Mouse (Mus musculus): Measurements from ENCODE around the gene C1galt1. TPM values are rescaled to one million over a fixed set of nuclear protein-coding genes. Genes with fewer than 3 reads are reported as not detected.
A peak's percentile ranks its signal among the peaks of the same experiment; 100 is the strongest.

Gene C1galt1
- total RNA-seq (2014; rRNA removed) (29.8 and 31.7 TPM in 2 replicates), polyA plus RNA-seq (2012; rRNA removed) (4.7 and 5.1 TPM in 2 replicates)

DNA sequence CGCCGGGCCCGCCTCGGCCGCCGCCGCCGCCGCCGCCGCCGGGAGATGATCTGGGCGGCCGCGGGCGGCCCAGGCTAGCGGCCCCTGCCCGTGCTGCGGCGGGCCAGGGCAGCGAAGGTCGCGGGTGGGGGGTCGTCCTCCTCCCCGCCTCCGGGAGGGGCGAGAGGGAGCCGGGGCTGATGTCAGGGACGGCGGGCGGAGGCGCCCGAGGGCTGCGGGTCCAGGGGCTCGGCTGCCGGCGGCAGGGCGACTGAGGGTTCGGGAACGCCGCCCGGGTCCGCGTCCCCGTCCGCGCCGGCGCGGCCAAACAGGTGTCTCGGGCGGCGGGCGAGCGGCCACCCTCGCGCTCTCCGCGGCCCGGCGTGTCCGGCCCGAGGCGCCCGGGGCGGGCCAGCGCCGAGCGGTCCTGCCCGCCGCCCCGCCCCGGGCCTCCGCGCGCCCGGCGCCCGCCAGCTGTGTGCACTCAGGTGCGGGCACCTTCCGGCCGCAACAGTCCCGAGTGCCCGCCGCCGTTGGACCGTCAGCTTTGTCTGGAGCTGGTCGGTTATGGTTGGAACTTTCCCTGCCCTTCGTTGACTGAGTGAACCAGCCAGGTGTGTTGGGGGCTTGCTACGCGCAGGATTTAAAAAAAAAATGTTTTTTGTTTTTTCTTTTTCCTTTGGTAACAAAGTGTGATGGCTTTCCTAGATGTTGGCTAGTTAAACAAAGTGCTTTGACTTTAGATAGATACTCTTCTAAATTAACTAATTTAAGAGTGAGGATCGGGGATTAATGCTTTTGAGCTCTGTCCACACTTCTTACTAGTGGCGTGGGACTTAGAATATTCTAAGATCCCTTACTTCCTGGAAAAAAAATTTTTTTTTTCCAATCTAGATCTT is at the start of gene C1galt1:
TSS of gene C1galt1 (plus strand) at position 41 of the 878 bp plus-strand sequence.
- Histone ChIP-seq H3K4me1 (ENCODE audit: control insufficient read depth, insufficient read depth, low read length) (peaks cover 17% of the 10 kb centered on the region), H3K36me3 (ENCODE audit: control insufficient read depth, insufficient read depth, low read length) (no peaks in the 10 kb centered on the region), H3K27ac (replicated peaks; ENCODE audit: insufficient read depth, low read depth, low read length) (peak within 1 kb of the TSS; percentile 89), H3K9ac (ENCODE audit: low read depth, low read length) (peak within 1 kb of the TSS; percentile 99), H3K27me3 (ENCODE audit: control insufficient read depth, insufficient read depth, low read length) (no peaks in the 10 kb centered on the region), H3K4me3 (ENCODE audit: insufficient read depth, low read depth, low read length) (peak within 1 kb of the TSS; percentile 94), H3K79me2 (ENCODE audit: control insufficient read depth, insufficient read depth, low read length) (peaks cover 17% of the 10 kb centered on the region)
- under 1% methylated on average over 85 of the region's 93 CpGs for WGBS
- TF ChIP-seq CTCF (IDR thresholded peaks at IDR 0.05; ENCODE audit: low read depth, low read length) = no peak
- TF ChIP-seq POLR2A (IDR thresholded peaks at IDR 0.05; ENCODE audit: extremely low read depth, insufficient read depth, low read length) = 0 out of 2 replicates have a peak, but pooled peaks have one; percentile 42
- DNase-seq (ENCODE audit: extremely low read depth, low read depth, low spot score) = no peak

DNA sequence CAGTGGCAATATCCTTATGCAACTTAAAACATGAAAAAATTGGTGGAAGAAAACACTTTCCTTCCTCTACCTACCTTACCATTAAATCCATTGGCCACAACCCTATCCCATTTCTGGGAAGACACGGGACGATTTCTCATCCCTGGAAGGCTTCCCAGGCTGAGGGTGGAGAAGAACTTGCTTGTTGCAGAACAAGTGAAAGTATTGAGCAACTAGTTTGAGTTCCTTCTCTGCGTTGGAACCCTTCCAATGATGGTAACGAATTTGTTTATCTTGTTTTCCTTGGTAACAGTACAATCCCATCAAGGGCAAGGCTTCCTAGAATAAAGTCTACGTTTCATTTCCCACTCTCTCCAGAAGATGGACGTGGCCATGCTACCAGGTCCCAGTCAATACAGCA is 44.7 kb upstream of the C1galt1 start:
- Histone ChIP-seq H3K36me3 (ENCODE audit: control insufficient read depth, insufficient read depth, low read length) (no peaks in the 10 kb centered on the region), H3K27me3 (ENCODE audit: control insufficient read depth, insufficient read depth, low read length) (no peaks in the 10 kb centered on the region), H3K4me1 (ENCODE audit: control insufficient read depth, insufficient read depth, low read length) (no peaks in the 10 kb centered on the region), H3K27ac (replicated peaks; ENCODE audit: insufficient read depth, low read depth, low read length) (no peak overlapping the region), H3K79me2 (ENCODE audit: control insufficient read depth, insufficient read depth, low read length) (no peaks in the 10 kb centered on the region), H3K4me3 (ENCODE audit: insufficient read depth, low read depth, low read length) (no peak overlapping the region), H3K9ac (ENCODE audit: low read depth, low read length) (no peak overlapping the region)
- 28% methylated on average over 6 of the region's 6 CpGs for WGBS
- TF ChIP-seq POLR2A (IDR thresholded peaks at IDR 0.05; ENCODE audit: extremely low read depth, insufficient read depth, low read length) (no peak), CTCF (IDR thresholded peaks at IDR 0.05; ENCODE audit: low read depth, low read length) (no peak)
- peak; percentile 35 for DNase-seq (ENCODE audit: extremely low read depth, low read depth, low spot score)

DNA sequence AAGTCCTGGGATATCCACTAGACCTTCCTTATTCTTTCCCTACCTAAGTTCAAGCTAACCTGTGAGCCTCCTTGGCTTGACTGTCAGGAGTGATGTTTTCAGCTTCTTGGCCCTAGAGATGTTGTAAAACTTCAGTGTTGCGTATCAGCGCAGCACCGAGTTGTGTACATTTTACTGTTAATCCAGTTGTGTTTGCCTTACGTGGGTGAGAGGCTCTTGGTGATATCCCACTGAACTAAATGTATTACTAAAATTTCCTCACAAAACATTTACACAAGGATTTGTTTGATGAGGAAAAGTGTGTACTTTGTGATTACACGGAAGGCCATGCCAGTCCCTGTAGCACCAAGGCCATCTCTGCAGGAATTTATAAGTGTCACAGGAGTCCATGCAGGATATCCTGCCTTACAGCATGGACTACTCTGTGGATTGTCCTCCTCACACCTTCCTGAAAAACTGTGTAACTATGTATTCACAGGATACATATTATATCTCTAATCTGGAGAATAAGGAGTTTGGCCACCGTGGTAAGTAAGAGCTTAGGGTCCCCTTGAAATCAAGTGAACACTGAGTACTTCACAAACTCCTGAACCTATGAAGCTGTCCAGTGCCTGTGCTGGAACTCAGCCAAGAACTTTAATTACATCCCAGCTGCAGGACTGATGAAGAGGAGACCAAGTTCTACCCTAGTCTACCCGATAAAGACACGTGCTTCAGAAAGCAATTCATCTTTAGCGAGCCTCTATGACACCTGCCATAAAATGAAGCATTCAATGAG is 40.7 kb upstream of the C1galt1 start:
- H3K36me3 ChIP-seq (ENCODE audit: control insufficient read depth, insufficient read depth, low read length) = no peaks in the 10 kb centered on the region
- DNase-seq (ENCODE audit: extremely low read depth, low read depth, low spot score) = no peak
- H3K27ac ChIP-seq (replicated peaks; ENCODE audit: insufficient read depth, low read depth, low read length) = no peak overlapping the region
- no peaks in the 10 kb centered on the region for H3K79me2 ChIP-seq (ENCODE audit: control insufficient read depth, insufficient read depth, low read length)
- H3K4me3 ChIP-seq (ENCODE audit: insufficient read depth, low read depth, low read length) = no peak overlapping the region
- 59% methylated on average over 9 of the region's 9 CpGs for WGBS
- H3K9ac ChIP-seq (ENCODE audit: low read depth, low read length) = no peak overlapping the region
- H3K27me3 ChIP-seq (ENCODE audit: control insufficient read depth, insufficient read depth, low read length) = no peaks in the 10 kb centered on the region
- TF ChIP-seq CTCF (IDR thresholded peaks at IDR 0.05; ENCODE audit: low read depth, low read length) (no peak), POLR2A (IDR thresholded peaks at IDR 0.05; ENCODE audit: extremely low read depth, insufficient read depth, low read length) (no peak)
- H3K4me1 ChIP-seq (ENCODE audit: control insufficient read depth, insufficient read depth, low read length) = no peaks in the 10 kb centered on the region

DNA sequence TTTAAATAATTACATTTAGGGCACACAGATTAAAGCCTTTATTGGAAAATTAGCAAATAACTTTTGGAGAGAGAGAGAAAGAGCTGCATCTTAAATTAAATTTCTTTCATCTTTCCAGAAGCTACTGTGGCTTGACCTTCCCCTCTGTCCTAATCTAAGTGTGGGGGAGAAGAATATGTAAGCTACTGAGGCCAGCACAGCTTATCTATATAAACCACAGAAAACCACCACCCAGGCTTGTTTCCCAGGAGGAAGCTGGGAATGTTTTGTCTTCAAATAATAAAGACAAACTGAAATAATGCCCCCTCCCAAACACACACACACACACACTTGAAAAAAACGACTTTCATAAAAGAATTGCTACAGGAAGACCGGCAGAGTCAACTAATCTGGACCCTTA is 30.5 kb upstream of the C1galt1 start:
- DNase-seq (ENCODE audit: extremely low read depth, low read depth, low spot score) = no peak
- Histone ChIP-seq H3K27ac (replicated peaks; ENCODE audit: insufficient read depth, low read depth, low read length) (no peak overlapping the region), H3K36me3 (ENCODE audit: control insufficient read depth, insufficient read depth, low read length) (no peaks in the 10 kb centered on the region), H3K9ac (ENCODE audit: low read depth, low read length) (no peak overlapping the region), H3K4me3 (ENCODE audit: insufficient read depth, low read depth, low read length) (no peak overlapping the region), H3K4me1 (ENCODE audit: control insufficient read depth, insufficient read depth, low read length) (no peaks in the 10 kb centered on the region), H3K79me2 (ENCODE audit: control insufficient read depth, insufficient read depth, low read length) (no peaks in the 10 kb centered on the region), H3K27me3 (ENCODE audit: control insufficient read depth, insufficient read depth, low read length) (no peaks in the 10 kb centered on the region)
- no peak for TF ChIP-seq CTCF (IDR thresholded peaks at IDR 0.05; ENCODE audit: low read depth, low read length)
- TF ChIP-seq POLR2A (IDR thresholded peaks at IDR 0.05; ENCODE audit: extremely low read depth, insufficient read depth, low read length) = no peak
- 29% methylated on average over 2 of the region's 2 CpGs for WGBS

DNA sequence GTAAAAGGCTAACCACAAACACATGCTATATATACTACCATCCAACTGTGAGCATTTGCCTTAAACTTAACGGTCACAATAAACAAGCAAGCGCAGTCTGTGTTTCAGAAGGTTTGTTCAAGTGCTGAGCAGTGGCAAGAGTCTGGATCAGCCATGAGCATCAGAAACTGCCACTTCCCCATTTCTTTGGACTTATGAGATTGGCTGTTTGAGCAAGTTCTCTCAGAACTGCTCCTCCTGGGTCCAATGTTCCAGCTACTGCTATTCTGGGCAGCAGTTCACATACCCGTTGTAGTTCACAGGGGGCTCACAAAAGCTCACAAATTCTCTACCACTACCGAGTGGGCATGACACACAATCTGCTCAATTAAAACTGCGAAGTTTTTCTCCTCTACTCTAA is 28.4 kb upstream of the C1galt1 start:
- whole genome bisulfite sequencing = 84% methylated on average over 5 of the region's 5 CpGs
- Histone ChIP-seq H3K27ac (replicated peaks; ENCODE audit: insufficient read depth, low read depth, low read length) (no peak overlapping the region), H3K79me2 (ENCODE audit: control insufficient read depth, insufficient read depth, low read length) (no peaks in the 10 kb centered on the region), H3K4me3 (ENCODE audit: insufficient read depth, low read depth, low read length) (no peak overlapping the region), H3K4me1 (ENCODE audit: control insufficient read depth, insufficient read depth, low read length) (no peaks in the 10 kb centered on the region), H3K9ac (ENCODE audit: low read depth, low read length) (no peak overlapping the region), H3K27me3 (ENCODE audit: control insufficient read depth, insufficient read depth, low read length) (no peaks in the 10 kb centered on the region), H3K36me3 (ENCODE audit: control insufficient read depth, insufficient read depth, low read length) (no peaks in the 10 kb centered on the region)
- DNase-seq (ENCODE audit: extremely low read depth, low read depth, low spot score) = no peak
- TF ChIP-seq POLR2A (IDR thresholded peaks at IDR 0.05; ENCODE audit: extremely low read depth, insufficient read depth, low read length) (no peak), CTCF (IDR thresholded peaks at IDR 0.05; ENCODE audit: low read depth, low read length) (no peak)
